Mouse (Mus musculus) liver, adult 2 months (tissue): ENCODE measurements around the gene Mbl1.

Experiments used
- CTCF ChIP-seq: fragments of 200-500 bp; IDR thresholded peaks from 2 replicates; pipeline ENCODE4 v1.5.1; 2011; ENCODE audit warnings: low read depth, low read length, control low read depth
- POLR2A ChIP-seq: fragments of 200-500 bp; IDR thresholded peaks from 2 replicates; pipeline ENCODE4 v1.6.1; 2011; ENCODE audit warnings: low read length, control low read depth; ENCODE audit not compliant: insufficient read depth; ENCODE audit errors: extremely low read depth

DNA sequence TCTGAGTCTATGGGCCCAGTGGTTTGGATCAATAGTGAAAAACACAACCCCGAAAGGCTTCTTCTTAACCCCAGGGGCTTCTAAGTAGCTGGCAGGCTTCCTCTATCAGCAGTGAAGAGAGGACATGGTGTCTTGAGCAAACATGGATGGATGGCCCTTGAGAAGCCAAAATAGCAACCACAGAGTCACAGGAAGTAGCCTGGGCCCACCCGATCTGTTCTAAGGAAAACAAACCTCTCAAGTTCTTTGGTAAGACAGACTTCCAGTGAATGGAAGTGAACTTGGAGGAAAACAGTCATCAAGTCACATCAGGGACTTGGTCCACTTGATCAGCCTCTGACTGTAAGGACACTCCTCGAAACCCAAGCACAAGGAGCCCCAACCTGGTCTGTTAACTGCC, 4.3 kb upstream of the Mbl1 start:
- TF ChIP-seq CTCF (no peak), POLR2A (no peak)
